Mouse (Mus musculus) forebrain, embryonic 11.5 days (tissue): ENCODE measurements around the gene Cib3. TPM values are rescaled to one million over a fixed set of nuclear protein-coding genes. Genes with fewer than 3 reads are reported as not detected.

Source experiments
- ATAC-seq: fragments of 200-750 bp; cut with Nextera tagmentation; replicated peaks from 2 replicates; pipeline ENCODE4 v1.8.0; 2017; ENCODE audit warnings: moderate TSS enrichment; ENCODE audit not compliant: low FRiP score
- DNase-seq: peaks from one replicate; pipeline ENCODE4 v3.0.0-alpha.2; 2017; ENCODE audit warnings: low spot score
- H3K27ac ChIP-seq: fragments of 300-500 bp; sonication (generic); 2 replicates; pipeline ENCODE4 v1.5.1; 2014; ENCODE audit warnings: low read depth, low read length
- H3K27me3 ChIP-seq: fragments of 300-500 bp; sonication (generic); 2 replicates; pipeline ENCODE4 v1.6.1; 2014; ENCODE audit warnings: mild to moderate bottlenecking, low read length, mixed read lengths; ENCODE audit not compliant: control insufficient read depth, insufficient read depth
- H3K36me3 ChIP-seq: fragments of 300-500 bp; sonication (generic); 2 replicates; pipeline ENCODE4 v1.6.1; 2014; ENCODE audit warnings: mild to moderate bottlenecking, low read length, moderate library complexity, mixed read lengths; ENCODE audit not compliant: control insufficient read depth, insufficient read depth
- H3K4me1 ChIP-seq: fragments of 300-500 bp; sonication (generic); replicated peaks from 2 replicates; pipeline ENCODE4 v1.6.1; 2014; ENCODE audit warnings: low read length, mixed read lengths; ENCODE audit not compliant: control insufficient read depth, insufficient read depth
- H3K4me2 ChIP-seq: fragments of 300-500 bp; sonication (generic); 2 replicates; pipeline ENCODE4 v1.6.1; 2014; ENCODE audit warnings: low read depth, mild to moderate bottlenecking, low read length, moderate library complexity, mixed read lengths; ENCODE audit not compliant: severe bottlenecking
- H3K4me3 ChIP-seq: fragments of 300-500 bp; sonication (generic); 2 replicates; pipeline ENCODE4 v1.5.1; 2014; ENCODE audit warnings: low read depth, low read length
- H3K9ac ChIP-seq: fragments of 300-500 bp; sonication (generic); 2 replicates; pipeline ENCODE4 v1.6.1; 2014; ENCODE audit warnings: low read length
- H3K9me3 ChIP-seq: fragments of 300-500 bp; sonication (generic); 2 replicates; pipeline ENCODE4 v1.6.1; 2016; ENCODE audit warnings: low read length, mixed read lengths; ENCODE audit not compliant: control insufficient read depth
- WGBS: fragments of 180-500 bp; shearing (Covaris S2); extraction: QIAGEN DNeasy Blood & Tissue Kit; methylation state at CpG from one replicate; pipeline ENCODE4 v1.1.7; 2014; 5-methylcytosine and 5-hydroxymethylcytosine counted together
- polyA plus RNA-seq: library from polyadenylated mRNA; unstranded; fragments of >200 nt; fragmentation: Nextera tagmentation; extraction: Ambion mirVana; gene quantifications from 2 replicates; pipeline ENCODE4 v1.2.1, GENCODE M21; 2014

The Cib3 gene
- polyA plus RNA-seq, 1 experiment from 2014 or later, result not detected

GRCm38 (mm10) chr8:72218781-72219540 is 6.3 kb upstream of the Cib3 start:
- WGBS, result 83% methylated on average over 9 of the region's 10 CpGs
- H3K4me2 ChIP-seq, result peak overlapping the region; percentile 86; the same call in 1 of the 2 replicates

GRCm38 (mm10) chr8:72215871-72216270 is 3.2 kb upstream of the Cib3 start:
- H3K4me2 ChIP-seq, result no peak overlapping the region
- H3K9me3 ChIP-seq, result no peaks in the 10 kb centered on the region
- H3K4me1 ChIP-seq, result peaks cover 6% of the 10 kb centered on the region; the same call in 1 of the 2 replicates
- H3K9ac ChIP-seq, result no peak overlapping the region
- H3K27me3 ChIP-seq, result no peaks in the 10 kb centered on the region
- H3K36me3 ChIP-seq, result no peaks in the 10 kb centered on the region
- ATAC-seq, result no peak
- WGBS, result 43% methylated on average over 1 of the region's 1 CpGs
- DNase-seq, result no peak
- H3K27ac ChIP-seq, result no peak overlapping the region
- no peak overlapping the region for H3K4me3 ChIP-seq

More at GRCm38 (mm10) chr8:72218781-72219540, 6.3 kb upstream of the Cib3 start:
- Histone ChIP-seq H3K9ac (no peak overlapping the region), H3K36me3 (peaks cover 4% of the 10 kb centered on the region; the same call in 1 of the 2 replicates), H3K27me3 (no peaks in the 10 kb centered on the region), H3K9me3 (no peaks in the 10 kb centered on the region), H3K4me1 (peaks cover 6% of the 10 kb centered on the region; the same call in 1 of the 2 replicates), H3K4me3 (peak overlapping the region; percentile 69), H3K27ac (no peak overlapping the region)
- ATAC-seq (peak; percentile 3; the same call in 1 of the 2 replicates), DNase-seq (no peak)

GRCm38 (mm10) chr8:72215060-72215459 is 2.4 kb upstream of the Cib3 start:
- no peak overlapping the region for H3K4me3 ChIP-seq
- DNase-seq, result no peak
- no peaks in the 10 kb centered on the region for H3K9me3 ChIP-seq
- H3K27me3 ChIP-seq, result no peaks in the 10 kb centered on the region
- no peak for ATAC-seq
- no peaks in the 10 kb centered on the region for H3K36me3 ChIP-seq
- no peak overlapping the region for H3K27ac ChIP-seq
- 45% methylated on average over 2 of the region's 2 CpGs for WGBS
- no peaks in the 10 kb centered on the region for H3K4me1 ChIP-seq
- no peak overlapping the region for H3K4me2 ChIP-seq
- H3K9ac ChIP-seq, result no peak overlapping the region

- no peaks in the 10 kb centered on the region for H3K36me3 ChIP-seq
- H3K9ac ChIP-seq, result no peak within 1 kb of the TSS
- no peaks in the 10 kb centered on the region for H3K9me3 ChIP-seq
- DNase-seq, result no peak
- H3K4me2 ChIP-seq, result no peak within 1 kb of the TSS
- no peak within 1 kb of the TSS for H3K27ac ChIP-seq
- no peak within 1 kb of the TSS for H3K4me3 ChIP-seq
- no peaks in the 10 kb centered on the region for H3K4me1 ChIP-seq
- no peaks in the 10 kb centered on the region for H3K27me3 ChIP-seq
- 76% methylated on average over 4 of the region's 4 CpGs for WGBS
- no peak for ATAC-seq
Observed at GRCm38 (mm10) chr8:72213536-72213935, 899 bp upstream of the Cib3 start, which contains the start of gene Gm11034. Gene Gm11034 (minus strand): TSS chr8:72213636.

GRCm38 (mm10) chr8:72211846-72212245 is 791 bp downstream of the Cib3 start:
- Histone ChIP-seq H3K27ac (no peak overlapping the region), H3K27me3 (no peaks in the 10 kb centered on the region), H3K9me3 (no peaks in the 10 kb centered on the region), H3K4me3 (no peak overlapping the region), H3K4me2 (no peak overlapping the region), H3K9ac (no peak overlapping the region), H3K36me3 (no peaks in the 10 kb centered on the region), H3K4me1 (no peaks in the 10 kb centered on the region)
- 78% methylated on average over 1 of the region's 1 CpGs for WGBS
- no peak for DNase-seq
- ATAC-seq, result no peak

GRCm38 (mm10) chr8:72210710-72211109 is 1.9 kb downstream of the Cib3 start:
- no peaks in the 10 kb centered on the region for H3K4me1 ChIP-seq
- no peak for DNase-seq
- H3K4me2 ChIP-seq, result no peak overlapping the region
- no peaks in the 10 kb centered on the region for H3K27me3 ChIP-seq
- 88% methylated on average over 2 of the region's 2 CpGs for WGBS
- H3K4me3 ChIP-seq, result no peak overlapping the region
- no peak for ATAC-seq
- no peaks in the 10 kb centered on the region for H3K36me3 ChIP-seq
- H3K27ac ChIP-seq, result no peak overlapping the region
- H3K9me3 ChIP-seq, result no peaks in the 10 kb centered on the region
- H3K9ac ChIP-seq, result no peak overlapping the region

GRCm38 (mm10) chr8:72210222-72210621 is 2.4 kb downstream of the Cib3 start:
- Histone ChIP-seq H3K27ac (no peak overlapping the region), H3K27me3 (no peaks in the 10 kb centered on the region), H3K36me3 (no peaks in the 10 kb centered on the region), H3K9ac (no peak overlapping the region), H3K4me1 (no peaks in the 10 kb centered on the region), H3K9me3 (no peaks in the 10 kb centered on the region), H3K4me2 (no peak overlapping the region), H3K4me3 (no peak overlapping the region)
- ATAC-seq (no peak), DNase-seq (no peak)
- WGBS, result 76% methylated on average over 4 of the region's 4 CpGs

GRCm38 (mm10) chr8:72208582-72208981 is 4.1 kb downstream of the Cib3 start:
- Histone ChIP-seq H3K4me1 (no peaks in the 10 kb centered on the region), H3K27ac (no peak overlapping the region), H3K9ac (no peak overlapping the region), H3K27me3 (no peaks in the 10 kb centered on the region), H3K36me3 (no peaks in the 10 kb centered on the region), H3K9me3 (peaks cover under 1% of the 10 kb centered on the region; the same call in 1 of the 2 replicates), H3K4me2 (no peak overlapping the region), H3K4me3 (no peak overlapping the region)
- DNase-seq (no peak), ATAC-seq (no peak)
- 73% methylated on average over 1 of the region's 1 CpGs for WGBS

GRCm38 (mm10) chr8:72197997-72198396 is 14.6 kb downstream of the Cib3 start:
- no peak overlapping the region for H3K9ac ChIP-seq
- H3K4me2 ChIP-seq, result no peak overlapping the region
- no peak for ATAC-seq
- no peaks in the 10 kb centered on the region for H3K4me1 ChIP-seq
- peaks cover 4% of the 10 kb centered on the region for H3K9me3 ChIP-seq
- no peaks in the 10 kb centered on the region for H3K27me3 ChIP-seq
- DNase-seq, result no peak
- H3K4me3 ChIP-seq, result no peak overlapping the region
- H3K27ac ChIP-seq, result no peak overlapping the region
- H3K36me3 ChIP-seq, result no peaks in the 10 kb centered on the region
- WGBS, result 65% methylated on average over 8 of the region's 8 CpGs
